Mouse (Mus musculus) liver, postnatal 0 days (tissue): Measurements from ENCODE around the gene Nepro. TPM values are rescaled to one million over a fixed set of nuclear protein-coding genes. Genes with fewer than 3 reads are reported as not detected.

Experiments
- ATAC-seq: fragments of 200-750 bp; cut with Nextera tagmentation; 2 replicates; pipeline ENCODE4 v1.8.0; 2017; ENCODE audit warnings: mild to moderate bottlenecking, moderate library complexity
- DNase-seq: peaks from one replicate; pipeline ENCODE4 v3.0.0-alpha.2; 2016
- H3K27ac ChIP-seq: fragments of 300-500 bp; sonication (generic); 2 replicates; pipeline ENCODE4 v1.5.1; 2014; ENCODE audit warnings: antibody characterized with exemption, moderate library complexity, mild to moderate bottlenecking, low read depth
- H3K27me3 ChIP-seq: fragments of 300-500 bp; sonication (generic); 2 replicates; pipeline ENCODE4 v1.6.1; 2014; ENCODE audit warnings: low read length, control low read depth, mixed read lengths; ENCODE audit not compliant: insufficient read depth
- H3K36me3 ChIP-seq: fragments of 300-500 bp; sonication (generic); replicated peaks from 2 replicates; pipeline ENCODE4 v1.6.1; 2014; ENCODE audit warnings: mild to moderate bottlenecking, control low read depth, low read length, moderate library complexity, mixed read lengths; ENCODE audit not compliant: insufficient read depth
- H3K4me1 ChIP-seq: fragments of 300-500 bp; sonication (generic); 2 replicates; pipeline ENCODE4 v1.6.1; 2014; ENCODE audit warnings: antibody characterized with exemption, mild to moderate bottlenecking, control low read depth; ENCODE audit not compliant: insufficient read depth
- H3K4me2 ChIP-seq: fragments of 300-500 bp; sonication (generic); 2 replicates; pipeline ENCODE4 v1.6.1; 2014; ENCODE audit warnings: low read depth, mild to moderate bottlenecking, low read length, moderate library complexity, mixed read lengths
- H3K4me3 ChIP-seq: fragments of 300-500 bp; sonication (generic); 2 replicates; pipeline ENCODE4 v1.5.1; 2014; ENCODE audit warnings: low read depth, low read length
- H3K9ac ChIP-seq: fragments of 300-500 bp; sonication (generic); replicated peaks from 2 replicates; pipeline ENCODE4 v1.6.1; 2014; ENCODE audit warnings: mild to moderate bottlenecking, moderate library complexity
- H3K9me3 ChIP-seq: fragments of 300-500 bp; sonication (generic); 2 replicates; pipeline ENCODE4 v1.6.1; 2016; ENCODE audit warnings: mild to moderate bottlenecking, control low read depth, low read length, mixed read lengths
- CTCF ChIP-seq: sonication (generic); IDR thresholded peaks from 2 replicates; pipeline ENCODE4 v1.5.1; 2016; ENCODE audit warnings: antibody characterized with exemption, low read depth
- EP300 ChIP-seq: IDR thresholded peaks from 2 replicates; pipeline ENCODE4 v1.6.1; 2016; ENCODE audit warnings: antibody characterized with exemption, low read depth, mild to moderate bottlenecking
- WGBS: fragments of 180-500 bp; shearing (Covaris S2); extraction: QIAGEN DNeasy Blood & Tissue Kit; methylation state at CpG from one replicate; pipeline ENCODE4 v1.1.7; 2014; ENCODE audit not compliant: insufficient replicate concordance; 5-methylcytosine and 5-hydroxymethylcytosine counted together
- polyA plus RNA-seq: library from polyadenylated mRNA; unstranded; fragments of >200 nt; fragmentation: Nextera tagmentation; extraction: Ambion mirVana; gene quantifications from 2 replicates; pipeline ENCODE4 v1.2.1, GENCODE M21; 2015

Gene Nepro
- polyA plus RNA-seq: 1.9 and 2.4 TPM in 2 replicates

GRCm38 (mm10) chr16:44724083-44724787, at the start of gene Nepro:
Gene Nepro (plus strand): TSS chr16:44724301.
- peak; percentile 94 for DNase-seq
- 1% methylated on average over 60 of the region's 64 CpGs for WGBS
- peak within 1 kb of the TSS; percentile 91 for H3K27ac ChIP-seq

GRCm38 (mm10) chr16:44676357-44676756, 47.7 kb upstream of the Nepro start:
- TF ChIP-seq EP300 (no peak), CTCF (no peak)
- H3K9ac ChIP-seq: no peak overlapping the region
- H3K4me1 ChIP-seq: no peaks in the 10 kb centered on the region
- no peak for DNase-seq
- no peak for ATAC-seq
- H3K36me3 ChIP-seq: no peaks in the 10 kb centered on the region
- H3K27me3 ChIP-seq: no peaks in the 10 kb centered on the region
- WGBS: 89% methylated on average over 2 of the region's 2 CpGs
- H3K27ac ChIP-seq: no peak overlapping the region
- no peak overlapping the region for H3K4me2 ChIP-seq
- no peak overlapping the region for H3K4me3 ChIP-seq
- no peaks in the 10 kb centered on the region for H3K9me3 ChIP-seq

More at GRCm38 (mm10) chr16:44724083-44724787, at the start of gene Nepro:
- peaks cover 1% of the 10 kb centered on the region for H3K36me3 ChIP-seq
- TF ChIP-seq CTCF: no peak
- no peak for TF ChIP-seq EP300
- H3K9ac ChIP-seq: peak within 1 kb of the TSS; percentile 92
- peak; percentile 97 for ATAC-seq
- no peaks in the 10 kb centered on the region for H3K27me3 ChIP-seq
- no peaks in the 10 kb centered on the region for H3K9me3 ChIP-seq
- H3K4me1 ChIP-seq: peaks cover 24% of the 10 kb centered on the region
- H3K4me2 ChIP-seq: peak within 1 kb of the TSS; percentile 96
- H3K4me3 ChIP-seq: peak within 1 kb of the TSS; percentile 75

DNA sequence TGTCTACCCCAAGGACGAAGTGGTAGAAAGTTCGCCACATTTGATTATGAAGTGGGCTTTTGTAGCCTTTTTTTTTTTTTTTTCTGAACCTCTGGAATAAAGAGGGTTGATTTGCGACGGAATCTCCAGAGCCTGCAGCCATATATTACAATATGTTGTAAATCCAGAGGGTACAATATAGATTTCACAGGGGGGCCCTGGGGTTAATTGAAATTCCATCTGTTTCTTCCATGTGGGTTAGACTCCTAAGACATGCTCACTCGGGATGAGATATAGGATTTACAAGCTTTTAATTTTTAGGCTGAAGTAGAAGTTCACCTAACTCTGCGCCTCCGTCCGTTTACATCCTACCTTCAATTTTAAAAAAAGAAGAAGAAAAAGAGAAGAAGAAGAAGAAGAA, 45.0 kb upstream of the Nepro start:
- Histone ChIP-seq H3K4me2 (no peak overlapping the region), H3K27ac (no peak overlapping the region), H3K4me3 (no peak overlapping the region), H3K36me3 (no peaks in the 10 kb centered on the region), H3K27me3 (no peaks in the 10 kb centered on the region), H3K9me3 (no peaks in the 10 kb centered on the region; the same call in 1 of the 2 replicates), H3K9ac (no peak overlapping the region), H3K4me1 (no peaks in the 10 kb centered on the region)
- ATAC-seq (no peak), DNase-seq (no peak)
- WGBS: 88% methylated on average over 8 of the region's 8 CpGs
- TF ChIP-seq CTCF: no peak
- no peak for TF ChIP-seq EP300

DNA sequence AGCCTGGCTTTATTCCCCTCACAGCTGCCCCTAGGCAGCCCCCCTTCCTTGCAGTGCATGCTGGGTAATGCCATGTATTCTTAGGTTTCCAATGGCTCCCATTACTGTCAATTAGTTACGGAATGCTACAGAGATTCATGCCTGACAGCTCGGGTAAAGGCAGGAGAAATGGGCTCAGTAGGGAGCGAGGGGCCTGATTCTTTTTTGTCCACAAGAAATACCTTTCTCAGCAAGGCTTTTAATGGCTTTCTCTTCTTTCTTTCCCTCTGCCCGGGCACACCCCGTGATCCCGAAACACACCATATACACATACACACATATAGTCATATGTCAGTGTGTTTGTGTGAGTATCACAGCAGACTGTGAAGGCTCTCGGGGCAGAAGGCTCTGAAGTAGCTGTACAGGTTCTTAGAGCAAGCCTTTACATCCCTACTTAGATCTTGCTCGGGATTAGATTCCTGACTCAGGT, 44.6 kb upstream of the Nepro start:
- Histone ChIP-seq H3K4me1 (no peaks in the 10 kb centered on the region), H3K27me3 (no peaks in the 10 kb centered on the region), H3K27ac (no peak overlapping the region), H3K4me2 (no peak overlapping the region), H3K4me3 (no peak overlapping the region), H3K9ac (no peak overlapping the region), H3K9me3 (no peaks in the 10 kb centered on the region; the same call in 1 of the 2 replicates), H3K36me3 (no peaks in the 10 kb centered on the region)
- WGBS: 69% methylated on average over 8 of the region's 8 CpGs
- DNase-seq (no peak), ATAC-seq (no peak)
- TF ChIP-seq CTCF: no peak
- TF ChIP-seq EP300: no peak

DNA sequence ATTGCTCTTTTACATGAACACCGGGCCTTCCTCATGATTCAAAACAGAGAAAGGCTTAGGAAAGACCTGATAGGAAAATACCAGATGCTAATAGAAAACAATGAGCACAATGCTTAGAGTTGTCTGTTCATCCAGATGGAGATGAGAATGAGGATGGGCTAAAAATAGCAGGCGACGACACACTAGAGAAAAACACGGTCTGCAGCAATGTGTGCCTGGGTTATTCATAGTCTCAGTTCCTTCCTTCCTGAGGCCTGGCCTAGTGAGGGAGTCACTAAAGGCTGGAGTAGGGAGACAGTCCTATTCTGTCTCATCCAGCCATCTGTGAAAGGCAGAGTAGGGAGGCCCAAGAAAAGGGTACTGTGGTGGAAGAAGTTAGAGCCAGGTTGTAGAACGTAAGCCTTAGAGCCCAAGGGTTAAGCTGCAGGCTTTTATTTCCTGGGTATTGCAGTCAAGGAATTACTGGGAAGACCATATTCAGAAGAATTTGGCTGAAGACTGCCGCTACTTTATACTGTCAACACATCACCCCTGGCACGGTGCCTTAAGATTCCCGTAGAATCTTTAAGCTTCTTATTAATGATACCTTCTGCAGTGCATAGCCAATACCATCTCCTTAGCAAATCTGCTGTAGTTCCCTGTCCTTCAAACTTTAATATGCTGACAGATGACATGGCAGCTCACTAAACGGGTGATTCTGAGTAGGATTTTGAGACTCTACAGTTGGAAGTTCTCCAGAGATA, 43.2 kb upstream of the Nepro start:
- ATAC-seq (no peak), DNase-seq (no peak)
- TF ChIP-seq CTCF (no peak), EP300 (no peak)
- H3K27ac ChIP-seq: no peak overlapping the region
- WGBS: 58% methylated on average over 9 of the region's 9 CpGs
- H3K36me3 ChIP-seq: no peaks in the 10 kb centered on the region
- H3K4me1 ChIP-seq: no peaks in the 10 kb centered on the region
- no peak overlapping the region for H3K4me2 ChIP-seq
- H3K9ac ChIP-seq: no peak overlapping the region
- no peaks in the 10 kb centered on the region for H3K27me3 ChIP-seq
- H3K4me3 ChIP-seq: no peak overlapping the region
- no peaks in the 10 kb centered on the region; the same call in 1 of the 2 replicates for H3K9me3 ChIP-seq

GRCm38 (mm10) chr16:44684646-44685045, 39.5 kb upstream of the Nepro start:
- TF ChIP-seq CTCF (no peak), EP300 (no peak)
- Histone ChIP-seq H3K4me1 (no peaks in the 10 kb centered on the region), H3K4me3 (no peak overlapping the region), H3K27ac (no peak overlapping the region), H3K9ac (no peak overlapping the region), H3K4me2 (no peak overlapping the region), H3K9me3 (no peaks in the 10 kb centered on the region; the same call in 1 of the 2 replicates), H3K27me3 (peaks cover 8% of the 10 kb centered on the region), H3K36me3 (no peaks in the 10 kb centered on the region)
- no peak for ATAC-seq
- WGBS: 83% methylated on average over 7 of the region's 7 CpGs
- no peak for DNase-seq
